Mouse (Mus musculus): ENCODE measurements around the gene Nup214.

Nup214 gene

DNA sequence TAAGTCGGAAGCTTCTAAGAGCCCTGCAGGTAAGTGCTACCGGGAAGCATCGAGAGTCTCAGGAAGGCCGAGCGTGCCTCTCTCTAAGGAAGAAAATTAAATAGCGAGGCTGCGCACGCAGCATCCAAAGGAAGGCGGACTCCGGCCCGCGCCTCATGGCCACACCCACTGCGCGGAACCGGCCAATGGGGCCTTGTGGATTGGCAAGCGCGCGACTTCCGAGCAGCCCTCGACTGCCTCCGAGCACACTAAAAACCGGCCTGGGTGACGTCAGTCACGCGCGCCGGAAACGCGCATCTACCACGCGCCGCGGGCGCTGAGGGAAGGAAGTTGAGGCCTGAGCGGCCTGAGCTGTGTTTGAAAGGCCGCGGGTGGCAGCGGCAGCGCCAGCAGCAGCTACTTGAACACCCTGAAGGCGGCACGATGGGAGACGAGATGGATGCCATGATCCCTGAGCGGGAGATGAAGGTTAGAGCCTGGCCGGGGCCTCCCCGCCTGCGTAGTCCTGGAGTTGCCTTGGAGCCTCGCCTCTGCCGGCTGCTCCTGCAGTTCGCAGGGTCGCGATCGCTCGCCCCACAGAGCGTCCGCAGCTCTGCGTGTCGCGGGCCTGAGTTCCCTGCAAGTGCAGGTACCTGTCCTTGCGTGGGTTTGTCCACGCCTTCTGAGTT lies at the start of gene Nup214:
Gene Nup214, plus strand, starts transcription at position 296 of the 668 bp plus-strand sequence.
- DNase-seq: peak; percentile 99

DNA sequence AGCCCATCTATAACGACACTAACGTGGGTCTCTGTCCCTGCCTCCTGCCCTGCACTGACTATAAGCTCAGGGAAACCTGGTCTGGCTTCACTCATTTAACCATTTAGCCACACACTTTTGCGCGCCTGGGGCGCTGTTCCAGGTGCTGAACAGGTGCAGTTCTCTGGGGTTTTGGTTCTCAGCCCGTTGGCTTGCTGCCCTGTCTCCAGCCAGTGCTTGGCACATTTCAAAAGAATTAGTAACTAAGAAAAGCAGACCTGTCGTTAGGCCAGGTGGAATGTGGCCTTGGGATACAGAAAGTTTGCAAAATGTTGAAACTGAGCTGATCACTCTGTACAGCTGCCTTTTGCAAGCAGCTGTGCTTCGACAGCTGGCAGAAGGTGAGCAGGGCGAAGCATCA lies 49.4 kb upstream of the Nup214 start:
- DNase-seq: no peak

DNA sequence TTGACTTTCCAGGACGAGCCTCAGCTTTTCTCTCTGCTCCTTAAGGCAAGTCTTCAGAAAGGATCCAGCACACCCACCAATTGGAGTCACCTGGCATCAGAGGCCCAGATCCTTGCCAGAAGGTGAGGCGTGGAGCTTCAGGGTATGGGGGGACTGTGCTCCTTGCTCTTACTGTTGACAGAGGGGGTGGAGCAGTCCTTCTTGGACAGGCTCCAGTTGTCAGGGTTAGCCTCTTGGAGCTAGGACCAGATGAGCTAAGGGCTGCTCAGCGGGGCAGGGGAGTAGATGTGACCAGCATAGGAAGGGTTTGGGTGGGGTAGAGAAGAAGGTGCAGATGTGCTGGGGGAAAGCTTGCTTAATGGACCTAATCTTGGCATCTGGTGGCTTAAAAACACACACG lies 48.3 kb upstream of the Nup214 start:
- no peak for DNase-seq

DNA sequence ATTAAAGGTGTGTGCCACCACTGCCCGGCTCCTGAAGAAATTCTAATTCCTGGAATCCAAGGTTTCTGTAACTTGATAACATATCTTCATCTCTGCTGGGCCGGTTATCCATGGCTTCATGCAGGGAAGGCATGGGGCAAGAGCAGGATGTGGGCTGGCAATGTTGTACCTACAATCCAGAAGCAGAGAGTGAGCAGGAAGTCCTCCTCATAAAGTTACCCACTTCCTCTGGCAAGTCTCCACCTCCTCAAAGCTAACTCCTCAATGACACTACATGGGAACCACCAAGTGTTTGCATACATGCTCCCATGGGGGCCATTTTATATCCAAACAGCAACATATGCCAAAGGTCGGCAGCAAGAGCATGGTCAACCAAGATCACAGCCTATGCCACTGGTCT lies 44.6 kb upstream of the Nup214 start:
- peak; percentile 40 for DNase-seq

DNA sequence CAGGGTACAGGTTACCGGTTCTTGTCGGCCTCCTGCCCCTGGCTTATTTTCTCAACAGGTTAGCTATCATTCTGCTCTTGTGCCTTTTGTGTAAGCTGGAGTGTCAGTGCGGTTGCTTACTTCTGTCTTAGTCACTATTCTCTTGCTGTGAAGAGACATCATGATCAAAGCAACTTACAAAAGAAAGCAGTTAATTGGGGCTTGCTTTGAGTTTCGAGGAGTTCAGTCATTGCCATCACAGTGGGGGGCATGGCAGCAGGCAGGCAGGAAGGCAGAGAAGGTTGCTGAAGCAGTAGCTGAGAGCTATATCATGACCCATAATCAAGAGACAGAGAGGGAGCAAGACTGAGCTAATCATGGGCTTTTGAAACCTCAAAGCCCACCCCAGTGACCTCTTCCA lies 39.7 kb upstream of the Nup214 start:
- DNase-seq: no peak

DNA sequence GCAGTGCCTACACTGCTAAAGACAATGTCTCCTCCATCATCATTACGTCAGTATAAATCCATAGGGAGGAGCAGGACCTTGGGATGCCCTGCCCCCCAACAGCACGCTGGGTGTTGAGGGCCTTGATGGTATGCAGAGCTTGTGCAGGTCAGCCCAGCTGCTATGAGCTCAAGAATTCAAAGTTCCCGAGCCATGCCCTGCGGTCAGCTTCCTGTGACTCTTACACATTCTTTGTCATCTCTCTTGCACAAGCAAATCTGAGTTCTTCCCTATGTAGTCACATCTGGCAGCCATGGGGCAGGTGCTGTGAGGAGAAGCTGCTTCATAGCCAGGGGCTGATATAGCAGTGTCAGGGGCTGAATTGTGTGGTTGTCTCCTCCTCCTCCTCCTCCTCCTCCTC lies 39.2 kb upstream of the Nup214 start:
- no peak for DNase-seq

DNA sequence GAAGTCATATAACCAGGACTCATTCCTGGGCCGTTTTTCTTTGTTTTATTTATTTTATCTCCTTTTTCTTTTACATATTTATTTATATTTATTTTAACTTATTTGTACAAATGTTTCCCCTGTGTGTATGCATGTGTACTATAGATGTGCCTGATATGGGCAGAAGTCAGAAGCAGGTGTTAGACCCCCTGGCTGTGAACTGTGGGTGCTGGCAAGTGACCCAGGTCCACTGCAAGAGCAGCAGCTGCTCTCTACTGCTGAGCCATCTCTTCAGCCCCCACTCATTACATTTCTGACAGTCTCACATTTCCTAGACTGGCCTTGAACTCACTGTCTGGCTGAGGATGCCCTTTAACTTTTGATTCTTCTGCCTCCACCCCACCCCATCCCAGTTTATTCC lies 35.9 kb upstream of the Nup214 start:
- DNase-seq: no peak

DNA sequence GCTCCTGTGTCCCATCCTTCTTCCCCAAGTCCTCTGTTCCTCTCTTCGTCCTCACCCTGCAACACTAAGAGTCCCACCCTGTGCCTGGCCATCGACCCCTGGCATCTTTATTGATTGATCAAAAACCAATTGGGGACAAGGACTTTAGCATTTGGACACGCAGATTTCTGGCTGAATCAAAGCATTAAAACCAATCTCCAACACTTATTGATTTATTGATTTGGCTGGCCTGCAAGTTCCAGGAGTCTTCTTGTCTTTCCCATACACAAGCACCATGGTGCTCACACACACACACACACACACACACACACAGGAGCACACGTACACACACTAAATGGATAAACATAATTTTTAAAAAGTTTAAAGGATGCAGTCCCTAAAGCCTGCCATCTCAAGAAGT lies 31.2 kb upstream of the Nup214 start:
- no peak for DNase-seq

DNA sequence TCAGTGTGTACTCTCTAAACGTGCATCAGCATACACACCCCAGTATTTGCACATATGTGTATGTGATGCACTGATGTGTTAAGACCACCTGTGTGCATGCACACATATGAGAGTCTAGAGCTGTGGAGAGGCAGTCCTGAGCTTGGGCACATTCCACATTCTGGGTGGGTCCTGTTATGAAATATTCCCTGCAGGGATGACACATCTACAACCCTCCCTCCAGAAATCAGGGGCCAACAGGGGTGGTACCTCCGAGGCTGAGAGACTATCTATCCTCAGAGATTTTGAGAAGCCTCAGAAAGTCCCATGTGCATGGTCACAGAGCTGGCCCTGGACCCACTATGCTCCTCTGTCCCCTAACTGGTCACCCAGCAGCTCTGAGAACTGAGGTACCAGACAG lies 28.7 kb upstream of the Nup214 start:
- DNase-seq: no peak

DNA sequence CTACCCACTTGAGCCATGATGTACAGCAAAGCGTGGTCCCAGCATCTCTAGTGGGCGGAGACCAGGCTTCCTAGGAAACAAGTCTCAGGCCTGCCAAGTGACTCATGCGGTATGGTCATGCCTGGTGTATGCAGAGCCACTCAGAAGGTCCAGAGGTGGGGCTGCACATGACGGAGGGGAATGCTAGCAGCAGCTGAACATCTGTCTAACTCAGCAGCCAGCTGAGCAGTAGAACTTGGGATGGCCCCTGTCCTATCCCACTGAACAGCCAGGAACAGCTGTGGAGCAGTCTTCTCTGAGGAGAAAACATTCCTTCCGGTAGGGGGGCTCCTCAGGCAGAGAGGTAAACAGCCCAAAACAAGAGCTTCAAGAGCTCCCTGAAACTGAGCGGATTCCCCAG lies 25.8 kb upstream of the Nup214 start:
- DNase-seq: no peak

DNA sequence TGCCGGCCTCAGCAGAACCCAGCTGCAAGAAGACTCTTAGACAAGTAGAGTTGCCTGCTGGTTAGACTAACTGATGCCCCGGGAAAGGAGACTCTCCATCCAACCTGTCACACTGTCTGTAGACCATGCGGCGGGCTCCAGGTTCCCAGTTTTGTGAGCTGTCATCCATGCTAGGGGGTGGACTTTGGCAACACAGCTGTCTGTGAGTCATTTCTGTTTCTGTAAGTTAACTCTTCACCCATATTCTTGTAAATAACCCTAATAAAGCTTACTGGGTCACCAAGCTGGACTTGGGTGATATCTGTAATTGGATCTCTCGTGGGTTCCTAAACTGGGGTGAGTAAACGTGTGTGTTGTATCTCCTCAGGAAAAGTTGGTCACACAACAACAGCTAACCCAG lies 25.4 kb upstream of the Nup214 start:
- DNase-seq: no peak

DNA sequence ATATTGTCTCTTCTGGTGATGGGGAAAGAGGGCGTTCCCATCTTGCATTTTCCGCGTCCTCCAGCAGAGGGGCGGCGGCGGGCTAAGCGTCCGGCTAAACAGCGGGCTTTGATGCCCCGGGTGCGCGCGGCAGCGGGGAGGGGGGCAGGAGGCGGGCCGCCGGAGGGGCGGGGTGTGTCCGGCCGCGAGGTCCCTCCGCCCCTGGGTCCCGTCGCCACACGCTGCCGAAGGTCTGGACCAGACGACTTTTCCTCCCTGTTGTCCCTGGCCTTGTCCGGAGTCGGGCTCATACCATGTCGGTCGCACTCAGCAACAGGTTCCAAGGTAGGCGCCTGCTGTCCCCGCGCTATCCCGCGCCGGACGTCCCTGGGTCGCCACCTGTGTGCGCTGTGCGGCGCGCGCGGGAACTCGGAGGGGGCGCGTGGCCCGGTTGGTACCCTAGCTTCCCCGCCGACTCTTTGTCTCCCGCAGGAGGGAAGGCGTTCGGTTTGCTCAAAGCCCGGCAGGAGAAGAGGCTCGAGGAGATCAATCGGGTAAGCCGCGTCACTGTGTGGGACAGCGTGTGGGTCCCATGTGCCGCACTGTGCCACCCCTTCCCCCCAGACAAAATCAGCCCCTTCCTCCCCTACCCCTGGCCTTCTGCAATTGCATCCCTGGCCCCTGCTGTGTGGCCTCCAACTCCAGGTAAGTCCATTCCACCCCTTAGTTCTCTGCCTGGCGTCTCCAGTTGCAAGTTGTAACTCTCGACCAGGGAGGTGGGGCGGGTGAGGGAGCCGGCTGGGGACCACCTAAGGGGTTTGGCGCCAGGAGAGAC lies 24.0 kb upstream of the Nup214 start, which contains the start of gene Aif1l:
Gene Aif1l, plus strand, starts transcription at position 82 of the 814 bp plus-strand sequence.
- DNase-seq: peak; percentile 56

DNA sequence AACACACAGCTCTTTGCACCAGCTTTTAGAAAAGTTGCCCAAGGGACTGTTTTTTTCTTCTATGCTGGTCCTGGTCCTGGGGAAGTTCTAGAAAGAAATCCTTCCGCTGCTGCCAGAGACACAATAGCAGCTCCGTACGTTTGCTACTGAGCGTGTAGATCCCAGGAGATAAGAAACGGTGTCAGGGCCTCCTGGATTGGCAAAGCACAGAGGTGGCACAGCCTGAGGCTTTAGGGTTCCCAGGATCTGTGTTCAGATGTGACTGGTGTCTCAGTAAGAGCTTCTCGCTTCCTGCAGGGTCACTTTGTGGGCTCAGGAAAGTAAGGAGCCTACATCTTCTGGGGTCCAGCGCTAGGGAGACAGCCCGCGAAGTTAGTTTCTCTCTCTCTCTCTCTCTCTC lies 23.3 kb upstream of the Nup214 start:
- no peak for DNase-seq

DNA sequence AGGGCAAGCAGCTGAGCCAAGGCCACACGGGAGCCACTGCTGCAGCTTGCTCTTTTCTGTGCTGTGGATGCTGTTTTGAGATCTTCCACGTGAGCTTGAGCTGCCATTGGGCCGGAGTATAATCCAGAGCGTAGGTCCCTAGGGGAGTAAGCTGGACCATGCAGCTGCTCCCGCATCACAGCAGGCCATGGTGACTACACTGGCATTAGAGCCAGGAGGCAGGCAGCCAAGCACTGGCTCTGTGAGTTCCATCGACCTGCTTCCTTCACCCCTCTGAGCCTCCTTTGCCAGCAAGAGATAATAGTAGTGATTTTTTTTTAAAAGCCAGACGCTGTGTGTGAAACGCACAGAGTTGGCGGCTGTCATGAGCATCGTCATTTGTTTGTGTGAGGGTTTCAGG lies 22.0 kb upstream of the Nup214 start:
- DNase-seq: no peak

DNA sequence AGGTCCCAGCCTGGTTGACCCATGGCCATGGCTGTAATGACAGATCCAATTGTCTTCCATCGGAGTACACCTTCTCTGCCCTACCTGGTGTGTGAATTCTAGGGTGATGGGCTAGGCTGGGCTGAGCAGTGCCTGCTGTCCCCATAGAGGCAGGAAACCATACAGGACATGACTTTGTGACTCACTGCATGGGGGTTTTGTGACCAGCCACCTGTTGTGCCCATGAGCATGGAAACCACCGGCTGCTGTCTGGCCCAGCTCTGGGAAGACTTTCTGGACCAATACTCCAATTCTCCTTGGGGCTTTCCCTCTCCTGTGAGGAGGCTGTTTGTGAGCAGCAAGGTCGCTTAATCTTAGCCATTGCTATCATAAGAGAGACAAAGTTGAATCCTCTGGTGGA lies 21.5 kb upstream of the Nup214 start:
- DNase-seq: no peak

DNA sequence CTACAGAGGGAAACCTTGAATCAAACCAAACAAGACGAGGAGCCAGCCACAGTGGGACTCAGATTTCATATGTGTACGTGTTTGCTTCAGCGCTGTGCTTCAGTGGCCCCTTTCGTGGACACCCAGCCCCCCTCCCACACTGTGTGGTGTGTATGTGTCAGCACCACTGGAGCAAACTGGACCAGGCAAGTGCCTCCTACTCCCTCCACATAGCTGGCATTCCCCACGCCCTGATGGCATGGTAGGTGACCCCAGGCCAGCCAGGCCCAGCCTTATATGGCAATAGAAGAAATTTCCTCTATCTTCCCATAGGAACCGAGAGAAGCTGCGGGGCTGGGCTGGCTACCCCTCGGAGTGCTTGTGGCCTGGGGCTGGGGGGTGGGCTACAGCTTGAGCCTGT lies 20.5 kb upstream of the Nup214 start:
- no peak for DNase-seq

DNA sequence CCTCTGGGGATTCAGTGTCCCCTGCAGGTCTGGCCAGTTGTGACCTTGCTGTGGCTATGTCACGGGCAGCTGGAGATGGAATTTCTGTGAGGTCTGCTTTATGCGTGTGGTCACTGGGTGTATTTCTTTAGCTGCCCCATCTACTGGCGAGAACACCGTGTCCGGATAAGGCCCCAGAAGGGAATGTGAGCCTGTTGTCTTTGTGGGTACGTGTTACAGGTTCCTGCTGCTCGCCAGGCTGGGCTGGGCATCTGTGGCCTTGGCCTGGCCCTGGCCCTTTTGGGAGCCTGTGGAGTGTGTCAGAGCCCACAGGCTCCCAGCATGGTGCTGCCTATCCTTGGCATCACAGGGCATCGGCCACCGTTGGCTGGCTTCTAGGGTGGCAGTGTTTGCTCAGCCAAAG lies 19.5 kb upstream of the Nup214 start:
- no peak for DNase-seq

DNA sequence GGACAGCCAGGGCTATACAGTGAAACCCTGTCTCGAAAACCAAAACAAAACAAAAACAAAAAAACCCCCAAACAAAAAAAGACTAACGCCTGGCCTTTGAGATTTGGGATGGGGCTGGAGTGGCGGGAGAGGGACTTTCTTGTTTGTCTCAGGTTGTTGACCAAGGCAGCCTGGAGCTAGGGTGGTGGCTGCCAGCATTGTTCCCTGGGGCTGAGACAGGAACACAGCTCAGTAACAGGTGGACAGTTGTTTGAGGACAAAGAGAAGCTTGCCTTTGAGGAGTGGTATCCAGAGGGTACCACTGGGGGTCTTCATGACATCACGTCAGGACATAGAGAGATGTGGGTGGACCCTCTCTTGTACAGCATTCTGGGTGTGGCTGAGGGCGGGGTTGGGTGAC lies 18.6 kb upstream of the Nup214 start:
- no peak for DNase-seq

DNA sequence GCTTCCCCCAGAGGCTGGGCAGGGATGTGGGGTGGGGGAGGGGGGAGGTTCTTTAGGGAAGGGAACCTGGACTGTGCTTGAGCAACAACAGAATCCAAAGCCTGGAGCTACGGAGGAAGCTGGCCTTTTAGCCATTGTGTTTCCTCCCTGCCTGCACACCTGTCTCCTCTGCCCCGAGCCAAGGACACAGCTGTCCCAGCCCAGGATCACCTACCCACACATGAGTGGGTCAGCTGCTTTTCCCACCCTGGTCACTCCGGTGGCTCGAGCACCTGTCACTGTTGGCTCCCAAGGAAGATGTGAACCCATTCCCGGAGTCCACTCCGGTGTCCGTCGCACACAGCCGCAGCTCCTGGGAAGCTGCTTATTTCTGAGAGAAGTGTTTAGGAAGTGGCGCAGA lies 17.0 kb upstream of the Nup214 start:
- no peak for DNase-seq

DNA sequence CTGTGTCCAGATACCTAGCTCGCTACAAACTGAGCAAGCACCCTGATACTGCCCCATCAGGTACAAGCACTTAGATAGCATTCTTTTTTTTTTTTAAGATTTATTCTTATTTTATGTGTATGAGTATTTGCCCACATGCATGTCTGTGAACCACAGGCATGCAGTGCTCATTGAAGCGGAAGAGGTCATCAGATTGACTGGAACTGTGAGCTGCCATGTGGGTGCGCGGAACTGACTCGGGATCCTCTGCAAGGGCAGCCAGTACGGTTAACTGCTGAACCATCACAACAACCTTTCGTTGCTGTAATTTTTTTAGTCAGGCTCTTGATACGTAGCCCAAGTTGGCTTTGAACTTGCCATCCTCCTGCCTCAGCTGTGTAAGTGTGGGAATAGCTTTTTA lies 13.2 kb upstream of the Nup214 start:
- no peak for DNase-seq

DNA sequence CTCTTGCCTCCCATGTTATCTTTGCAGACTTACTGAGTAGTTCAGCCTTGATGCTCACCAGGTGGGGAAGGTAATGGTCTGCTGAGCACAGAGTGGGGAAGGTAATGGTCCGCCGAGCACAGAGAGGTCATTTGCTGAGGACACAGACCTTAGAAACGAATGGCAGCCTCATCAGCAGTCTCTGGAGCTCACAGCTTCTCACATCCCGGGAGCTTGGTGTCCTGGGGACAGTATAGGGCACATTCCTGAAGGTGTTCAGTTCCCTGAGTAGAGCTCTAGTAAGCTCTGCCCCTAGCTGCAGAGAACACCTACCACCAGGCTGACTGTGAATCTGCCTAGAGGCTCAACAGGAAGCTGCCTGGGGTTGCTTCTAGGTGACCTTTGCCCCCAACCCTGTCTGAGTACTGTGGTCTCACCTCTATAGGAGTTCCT lies 12.4 kb upstream of the Nup214 start:
- DNase-seq: no peak

DNA sequence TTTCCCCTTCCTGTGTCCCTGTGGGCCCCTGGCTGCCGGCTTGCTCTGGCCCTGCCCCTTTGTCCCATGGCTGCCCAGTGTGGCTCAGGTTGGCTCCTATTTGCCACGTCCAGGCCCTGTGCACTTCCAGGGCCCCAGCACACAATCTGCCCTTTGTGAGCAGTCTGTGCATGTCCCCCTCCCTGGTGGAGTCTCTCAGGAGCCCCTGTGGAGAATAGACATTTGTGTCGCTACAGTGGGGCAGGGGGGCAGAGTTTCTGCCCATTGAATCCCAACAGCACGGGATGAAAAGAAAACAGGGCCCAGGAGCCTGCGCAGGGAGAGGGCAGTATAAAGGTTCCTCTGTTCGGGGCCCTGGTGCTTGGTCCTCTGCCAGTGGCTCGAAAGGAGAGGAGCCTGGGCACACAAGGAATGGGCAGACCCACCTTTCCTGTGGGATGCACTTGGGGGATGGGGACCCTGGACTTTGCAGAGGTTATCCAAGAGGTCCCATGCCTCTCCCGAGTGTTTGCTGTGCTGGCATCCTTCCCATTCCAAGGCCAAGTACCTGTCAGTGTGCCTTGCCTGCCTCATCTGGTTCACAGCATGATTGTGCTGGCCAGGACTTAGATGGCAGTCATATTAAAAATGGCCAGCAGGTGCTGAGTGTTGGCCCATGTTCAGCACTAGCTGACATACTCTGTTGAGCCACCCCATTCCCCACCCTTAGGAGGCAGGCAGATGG lies 11.6 kb upstream of the Nup214 start:
- no peak for DNase-seq

DNA sequence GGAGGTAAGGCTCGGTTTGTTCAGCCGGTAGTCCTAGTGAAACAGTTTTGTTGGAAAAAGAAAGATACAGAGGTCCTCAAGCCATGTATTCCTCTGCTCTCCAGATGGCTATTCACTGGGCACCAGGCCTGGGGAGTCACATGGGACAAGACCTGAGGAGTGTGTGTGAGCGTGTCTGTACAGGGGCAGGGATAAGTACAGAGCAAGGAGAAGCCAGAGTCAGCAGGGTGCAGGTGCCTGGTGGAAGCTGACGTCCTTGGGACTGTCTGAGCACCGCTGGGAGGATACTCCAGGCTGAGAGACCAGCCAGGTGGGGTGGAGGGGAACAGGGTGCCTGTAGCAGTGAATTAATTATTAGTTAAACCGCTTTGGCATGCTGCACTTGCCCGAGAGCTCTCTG lies 10.7 kb upstream of the Nup214 start:
- DNase-seq: no peak

DNA sequence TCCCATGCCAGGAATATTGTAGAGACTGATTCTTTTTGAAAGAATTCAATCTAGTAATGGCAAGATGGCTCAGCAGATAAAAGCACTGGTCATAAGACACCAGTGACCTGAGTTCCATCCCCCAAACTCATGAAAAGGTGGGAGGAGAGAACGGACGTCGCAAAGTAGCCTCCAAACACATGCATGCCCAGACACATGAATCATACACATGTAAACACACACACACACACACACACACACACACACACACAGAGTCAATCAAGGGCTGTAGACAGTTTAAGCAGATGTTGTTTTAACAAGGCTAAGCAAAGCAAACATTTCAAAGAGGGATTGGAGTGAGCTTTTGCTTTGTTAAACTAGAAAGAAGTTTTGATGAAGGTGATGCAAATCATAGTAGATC lies 10.0 kb upstream of the Nup214 start:
- no peak for DNase-seq
